Mouse (Mus musculus) lung, adult 2 months (tissue): ENCODE measurements around the gene Taar9.

ENCODE experiments used
- CTCF ChIP-seq: fragments of 200-500 bp; IDR thresholded peaks from 2 replicates; pipeline ENCODE4 v1.5.1; 2011; ENCODE audit warnings: mild to moderate bottlenecking, low read length, control low read depth; ENCODE audit not compliant: insufficient read depth
- POLR2A ChIP-seq: fragments of 200-500 bp; IDR thresholded peaks from 2 replicates; pipeline ENCODE4 v1.6.1; 2011; ENCODE audit warnings: low read depth, mild to moderate bottlenecking, control low read depth, low read length, borderline replicate concordance; ENCODE audit errors: extremely low read depth

DNA sequence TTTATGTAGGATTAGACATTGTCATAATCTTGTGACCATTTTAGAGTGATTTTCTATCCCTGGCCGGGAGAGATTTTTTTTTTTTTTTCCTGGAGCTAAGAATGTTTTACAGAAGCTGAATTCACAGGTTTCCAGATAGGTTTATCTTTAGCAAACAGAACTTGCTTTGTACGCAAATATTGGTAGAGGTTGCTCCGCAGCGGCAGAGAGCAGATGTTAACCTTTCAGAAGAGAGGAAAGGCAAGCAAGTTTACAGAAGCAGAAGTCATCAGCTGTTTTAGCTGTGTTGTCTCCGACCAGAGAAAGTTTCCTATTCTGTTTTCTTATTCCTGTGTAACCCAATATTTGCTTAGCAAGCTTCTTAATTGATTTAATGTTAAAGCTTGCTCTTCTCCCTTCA, 22.8 kb downstream of the Taar9 start:
- TF ChIP-seq POLR2A (no peak), CTCF (no peak)
